ENCODE assay signal across 7 mouse cellular contexts in the genomic region with DNA sequence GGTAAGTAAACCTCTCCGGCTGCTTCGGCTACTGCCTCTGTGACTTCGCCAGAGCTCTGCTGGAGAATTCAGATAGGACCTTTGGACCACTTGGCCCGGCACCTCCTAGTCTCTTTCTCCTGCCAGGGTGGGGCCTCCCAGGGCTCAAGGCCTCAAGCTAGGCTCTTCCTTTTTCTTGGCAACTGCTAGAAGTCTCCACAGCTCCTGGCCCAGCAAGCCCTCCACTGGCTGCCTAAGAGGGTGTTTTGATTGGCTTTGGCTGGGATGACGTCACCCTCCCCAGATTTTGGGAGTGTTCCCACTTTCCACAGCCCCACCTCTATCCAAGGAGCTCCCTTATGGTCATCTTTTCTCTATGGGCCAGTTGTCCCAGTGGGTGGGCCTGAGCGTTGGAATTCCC.
A peak's percentile ranks its signal among the peaks of the same experiment; 100 is the strongest.
DNase-seq lines count a peak whose midpoint lies in the region; ATAC-seq lines count a peak whose summit lies in the region.

No protein-coding gene starts in this region.

- H3K9ac ChIP-seq in midbrain, embryonic 16.5 days (ENCODE audit: low read depth, low read length) = no peak overlapping the region

- H3K4me3 ChIP-seq in midbrain, embryonic 16.5 days (ENCODE audit: low read depth, low read length) = no peak overlapping the region

- no peak overlapping the region for H3K4me2 ChIP-seq in midbrain, embryonic 16.5 days (ENCODE audit: low read length)

- no peaks in the 10 kb centered on the region for H3K36me3 ChIP-seq in midbrain, embryonic 16.5 days (ENCODE audit: control insufficient read depth, insufficient read depth, low read length)

- DNase-seq in NIH3T3 (ENCODE audit: low read depth) = peak; percentile 94
- DNase-seq in adrenal gland, adult 2 months = peak; percentile 72
- peak; percentile 89 for DNase-seq in gastrocnemius, adult 18-20 months (ENCODE audit: low spot score)
- peak; percentile 88 for DNase-seq in kidney, adult 11 months
- peak; percentile 76 for DNase-seq in lung, postnatal 25 days (ENCODE audit: low spot score)
- DNase-seq in natural killer cell, adult 2 months (ENCODE audit: low spot score in 2 of 2) = no peak

- H3K27me3 ChIP-seq in midbrain, embryonic 16.5 days (ENCODE audit: control insufficient read depth, insufficient read depth, low read depth, low read length) = no peaks in the 10 kb centered on the region

- ATAC-seq in midbrain, embryonic 16.5 days = no peak

- H3K9me3 ChIP-seq in midbrain, embryonic 16.5 days (replicated peaks; ENCODE audit: control insufficient read depth, low read length, poor library complexity, severe bottlenecking) = no peaks in the 10 kb centered on the region

- H3K27ac ChIP-seq in midbrain, embryonic 16.5 days (ENCODE audit: low read length) = no peak overlapping the region

- H3K4me1 ChIP-seq in midbrain, embryonic 16.5 days (ENCODE audit: control insufficient read depth, insufficient read depth, low read length) = no peaks in the 10 kb centered on the region

- WGBS in midbrain, embryonic 16.5 days = 86% methylated on average over 6 of the region's 6 CpGs

Comparison
In these comparisons a context has a peak if more than half of its experiments do, and no peak if none do; other contexts are left out.
1. DNase-seq: peak in NIH3T3 (single experiment), adrenal gland, adult 2 months (single experiment), gastrocnemius, adult 18-20 months (single experiment), kidney, adult 11 months (single experiment) and lung, postnatal 25 days (single experiment); none in natural killer cell, adult 2 months (0 of 2).